Mouse (Mus musculus) hindbrain, embryonic 11.5 days (tissue): Measurements from ENCODE around the gene Olfr273. TPM values are rescaled to one million over a fixed set of nuclear protein-coding genes. Genes with fewer than 3 reads are reported as not detected.
"Not testable (repeated sequence)": the region's sequence is repeated elsewhere in the genome, so short reads cannot be mapped to it uniquely, and the experiment has no call there.

Source experiments
- ATAC-seq: fragments of 200-750 bp; cut with Nextera tagmentation; 2 replicates; pipeline ENCODE4 v1.8.0; 2017; ENCODE audit warnings: mild to moderate bottlenecking, moderate TSS enrichment, moderate library complexity; ENCODE audit not compliant: low FRiP score
- DNase-seq: peaks from one replicate; pipeline ENCODE4 v3.0.0-alpha.2; 2015; ENCODE audit warnings: low spot score
- H3K27ac ChIP-seq: fragments of 300-500 bp; sonication (generic); 2 replicates; pipeline ENCODE4 v1.5.1; 2014; ENCODE audit warnings: mild to moderate bottlenecking, low read depth, low read length
- H3K27me3 ChIP-seq: fragments of 300-500 bp; sonication (generic); 2 replicates; pipeline ENCODE4 v1.6.1; 2014; ENCODE audit warnings: mild to moderate bottlenecking, low read length, moderate library complexity, mixed read lengths; ENCODE audit not compliant: control insufficient read depth, insufficient read depth
- H3K36me3 ChIP-seq: fragments of 300-500 bp; sonication (generic); 2 replicates; pipeline ENCODE4 v1.6.1; 2014; ENCODE audit warnings: mild to moderate bottlenecking, low read length, moderate library complexity, mixed read lengths; ENCODE audit not compliant: control insufficient read depth, insufficient read depth
- H3K4me1 ChIP-seq: fragments of 300-500 bp; sonication (generic); replicated peaks from 2 replicates; pipeline ENCODE4 v1.6.1; 2014; ENCODE audit warnings: low read length, mixed read lengths; ENCODE audit not compliant: control insufficient read depth, insufficient read depth
- H3K4me2 ChIP-seq: fragments of 300-500 bp; sonication (generic); replicated peaks from 2 replicates; pipeline ENCODE4 v1.6.1; 2014; ENCODE audit warnings: mild to moderate bottlenecking, low read depth, low read length
- H3K4me3 ChIP-seq: fragments of 300-500 bp; sonication (generic); 2 replicates; pipeline ENCODE4 v1.5.1; 2014; ENCODE audit warnings: low read depth, low read length
- H3K9ac ChIP-seq: fragments of 300-500 bp; sonication (generic); 2 replicates; pipeline ENCODE4 v1.6.1; 2014; ENCODE audit warnings: low read depth, low read length
- H3K9me3 ChIP-seq: fragments of 300-500 bp; sonication (generic); 2 replicates; pipeline ENCODE4 v1.6.1; 2016; ENCODE audit warnings: low read length; ENCODE audit not compliant: control insufficient read depth
- WGBS: fragments of 180-500 bp; shearing (Covaris S2); extraction: QIAGEN DNeasy Blood & Tissue Kit; methylation state at CpG from one replicate; pipeline ENCODE4 v1.1.7; 2014; 5-methylcytosine and 5-hydroxymethylcytosine counted together
- polyA plus RNA-seq: library from polyadenylated mRNA; unstranded; fragments of >200 nt; fragmentation: Nextera tagmentation; extraction: Ambion mirVana; gene quantifications from 2 replicates; pipeline ENCODE4 v1.2.1, GENCODE M21; 2014

The Olfr273 gene
- polyA plus RNA-seq: not detected in 2 replicates

DNA sequence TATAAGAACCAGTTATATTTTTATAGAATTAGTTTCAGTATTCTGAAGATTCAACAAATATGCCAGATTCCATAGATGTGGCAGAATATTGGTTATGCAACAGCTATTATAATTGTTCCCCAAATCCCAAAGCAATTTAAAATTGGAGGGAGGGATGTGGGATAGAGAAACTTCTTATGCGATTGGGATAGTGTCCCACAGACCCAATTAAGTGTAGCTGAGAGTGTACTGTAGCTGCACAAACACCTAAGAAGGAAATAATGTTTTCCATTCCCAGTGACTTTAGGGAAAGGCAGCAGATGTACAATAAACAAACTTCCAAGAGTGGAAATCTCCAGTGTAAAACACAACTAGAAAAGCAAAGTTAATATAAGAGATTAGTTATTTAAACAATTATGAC, at the start of gene Olfr273:
Gene Olfr273 (minus strand): TSS at position 101 of the 400 bp plus-strand sequence.
- Histone ChIP-seq H3K27me3 (no peaks in the 10 kb centered on the region), H3K4me3 (no peak within 1 kb of the TSS), H3K27ac (no peak within 1 kb of the TSS), H3K4me1 (no peaks in the 10 kb centered on the region), H3K9ac (no peak within 1 kb of the TSS), H3K9me3 (no peaks in the 10 kb centered on the region), H3K36me3 (no peaks in the 10 kb centered on the region), H3K4me2 (no peak within 1 kb of the TSS)
- ATAC-seq (no peak), DNase-seq (no peak)
- WGBS: 83% methylated on average over 1 of the region's 1 CpGs

DNA sequence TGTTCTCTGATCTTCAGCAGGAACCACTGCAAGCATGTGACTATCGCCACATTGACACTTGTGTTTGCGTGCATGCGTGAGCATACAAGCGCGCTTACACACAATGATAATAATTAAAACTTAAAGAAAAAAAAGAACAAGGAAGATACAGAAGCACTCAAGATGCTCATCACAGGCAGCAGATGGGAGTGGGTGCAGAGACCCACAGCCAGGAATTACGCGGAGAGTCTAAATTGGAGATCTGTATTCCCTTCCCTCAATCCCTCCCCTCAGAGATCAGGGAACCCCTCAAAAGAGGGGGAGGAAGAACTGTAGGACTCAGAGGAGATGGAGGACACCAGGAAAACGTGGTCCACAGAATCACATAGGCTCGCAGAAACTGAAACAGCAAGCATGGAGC, 5.1 kb upstream of the Olfr273 start:
- H3K4me2 ChIP-seq: no peak overlapping the region
- H3K9me3 ChIP-seq: no peaks in the 10 kb centered on the region
- ATAC-seq (no peak), DNase-seq (no peak)
- no peak overlapping the region for H3K27ac ChIP-seq
- H3K9ac ChIP-seq: no peak overlapping the region
- H3K4me3 ChIP-seq: no peak overlapping the region
- WGBS: 91% methylated on average over 9 of the region's 9 CpGs
- no peaks in the 10 kb centered on the region for H3K4me1 ChIP-seq
- H3K27me3 ChIP-seq: no peaks in the 10 kb centered on the region
- no peaks in the 10 kb centered on the region for H3K36me3 ChIP-seq

DNA sequence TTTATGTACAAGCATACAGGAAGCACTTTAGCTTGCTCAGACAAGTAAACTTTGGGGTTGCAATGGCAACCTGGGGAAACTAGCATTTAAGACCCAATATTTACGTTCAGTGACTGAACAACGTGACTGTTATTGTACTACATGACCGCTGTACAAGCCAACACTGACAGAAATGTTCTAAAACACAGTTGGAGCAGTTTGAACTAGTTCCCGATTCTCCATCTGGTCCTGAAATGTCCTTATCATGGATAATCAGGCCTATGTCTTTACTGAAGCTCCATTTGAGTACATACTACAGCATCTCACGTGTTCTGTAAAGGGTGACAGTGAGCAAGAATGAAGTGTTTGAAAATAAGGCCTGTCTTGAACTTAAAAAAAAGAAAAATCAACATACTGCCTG, 9.4 kb downstream of the Olfr273 start:
- DNase-seq (no peak), ATAC-seq (no peak)
- Histone ChIP-seq H3K36me3 (no peaks in the 10 kb centered on the region), H3K9ac (no peak overlapping the region), H3K4me1 (no peaks in the 10 kb centered on the region), H3K4me2 (no peak overlapping the region), H3K27me3 (no peaks in the 10 kb centered on the region), H3K9me3 (no peaks in the 10 kb centered on the region), H3K4me3 (no peak overlapping the region), H3K27ac (no peak overlapping the region)
- WGBS: 92% methylated on average over 5 of the region's 5 CpGs

DNA sequence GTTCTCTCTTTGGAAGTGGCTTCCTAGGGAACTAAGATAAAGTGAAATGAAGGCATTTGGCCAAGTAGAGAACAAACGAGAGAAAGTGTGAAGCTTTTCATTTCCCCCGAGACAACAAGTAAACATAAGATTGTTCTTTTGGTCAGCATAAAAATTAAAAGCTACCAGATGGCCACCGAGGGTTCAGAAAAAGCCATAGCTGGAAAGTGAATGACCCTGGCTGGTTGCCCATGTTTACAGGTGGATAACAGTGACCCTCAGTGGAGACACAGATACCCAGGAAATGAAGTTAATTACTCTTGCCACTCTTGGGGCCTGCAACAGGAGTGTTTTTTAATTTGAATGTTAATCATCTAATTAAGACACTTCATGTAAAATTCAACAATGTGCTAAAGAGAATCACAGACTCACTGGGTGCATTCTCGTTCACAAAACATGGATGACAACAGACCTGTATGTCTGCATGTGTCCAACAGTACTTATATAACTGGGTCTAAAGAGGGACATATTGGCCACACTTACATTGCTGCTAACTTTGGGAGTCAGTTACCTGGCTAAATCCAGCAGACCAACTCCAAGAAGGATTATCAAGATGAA, 9.9 kb downstream of the Olfr273 start:
- Histone ChIP-seq H3K4me3 (no peak overlapping the region), H3K9me3 (no peaks in the 10 kb centered on the region), H3K4me1 (no peaks in the 10 kb centered on the region), H3K27me3 (no peaks in the 10 kb centered on the region), H3K4me2 (no peak overlapping the region), H3K36me3 (no peaks in the 10 kb centered on the region), H3K27ac (no peak overlapping the region), H3K9ac (no peak overlapping the region)
- no peak for DNase-seq
- ATAC-seq: no peak
- WGBS: 75% methylated on average over 4 of the region's 4 CpGs

DNA sequence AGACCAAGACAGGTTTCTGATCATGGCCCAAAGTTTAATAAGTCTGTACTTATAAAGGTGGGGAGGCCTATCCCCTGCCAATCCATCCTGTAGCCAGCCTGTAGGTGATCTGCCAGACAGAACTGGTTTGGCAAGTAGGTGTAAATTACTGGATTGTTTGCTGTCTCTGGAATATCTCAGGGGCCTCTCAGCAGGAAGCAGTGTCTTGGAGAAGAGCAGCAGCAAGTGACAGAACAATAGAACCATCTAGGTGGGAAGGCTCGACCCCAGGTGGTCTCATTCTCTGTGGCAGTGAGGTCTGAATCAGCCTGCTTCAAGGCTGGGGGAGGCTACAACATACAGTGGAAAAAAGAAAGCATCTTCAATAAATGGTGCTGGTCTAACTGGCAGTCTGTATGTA, 13.6 kb downstream of the Olfr273 start:
- not testable (repeated sequence) for ATAC-seq, H3K9me3 ChIP-seq, H3K4me2 ChIP-seq, H3K4me1 ChIP-seq, H3K4me3 ChIP-seq, DNase-seq, H3K36me3 ChIP-seq, H3K9ac ChIP-seq, H3K27me3 ChIP-seq, H3K27ac ChIP-seq
- 40% methylated on average over 1 of the region's 1 CpGs for WGBS

DNA sequence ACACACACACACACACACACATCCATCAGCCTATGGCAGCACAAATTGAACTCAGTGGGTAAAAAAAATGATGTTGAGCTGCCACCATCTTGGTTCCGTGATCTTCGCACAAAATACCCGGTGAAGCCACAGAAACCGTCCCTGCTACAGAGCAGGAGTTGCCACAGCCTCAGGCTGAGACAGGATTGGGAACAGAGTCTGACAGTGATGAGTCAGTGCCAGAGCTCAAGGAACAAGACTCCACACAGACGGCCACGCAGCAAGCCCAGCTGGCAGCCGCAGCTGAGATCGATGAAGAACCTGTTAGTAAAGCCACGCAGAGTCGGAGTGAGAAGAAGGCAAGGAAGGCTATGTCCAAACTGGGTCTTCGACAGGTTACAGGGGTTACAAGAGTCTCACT, 37.7 kb downstream of the Olfr273 start:
- no peak overlapping the region for H3K4me2 ChIP-seq
- H3K4me1 ChIP-seq: no peaks in the 10 kb centered on the region
- ATAC-seq: no peak
- no peaks in the 10 kb centered on the region for H3K27me3 ChIP-seq
- H3K4me3 ChIP-seq: no peak overlapping the region
- no peak overlapping the region for H3K27ac ChIP-seq
- H3K36me3 ChIP-seq: no peaks in the 10 kb centered on the region
- H3K9ac ChIP-seq: no peak overlapping the region
- no peak for DNase-seq
- H3K9me3 ChIP-seq: no peaks in the 10 kb centered on the region
- 97% methylated on average over 11 of the region's 11 CpGs for WGBS

DNA sequence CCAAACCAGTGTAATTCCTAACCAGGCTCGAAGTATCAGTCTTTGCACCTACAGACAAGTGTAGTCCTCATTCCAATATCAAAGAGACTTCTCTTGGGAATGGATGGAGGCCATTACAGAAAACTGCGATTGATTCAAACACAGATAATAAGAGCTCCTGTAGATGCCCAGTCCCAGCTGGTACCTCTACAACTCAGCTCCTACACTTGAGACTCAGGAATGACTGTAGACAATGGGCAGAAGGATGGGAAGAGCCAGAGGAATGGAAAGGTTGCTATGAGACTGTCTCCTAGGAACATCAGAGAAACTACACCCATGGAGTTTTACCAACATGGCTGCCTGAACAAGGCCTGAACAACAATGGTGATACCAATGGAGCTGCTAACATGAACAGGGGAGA, 44.7 kb downstream of the Olfr273 start, which contains the start of gene Olfr275:
Gene Olfr275 (plus strand): TSS at position 301 of the 400 bp plus-strand sequence.
- Histone ChIP-seq H3K9ac (no peak within 1 kb of the TSS), H3K4me2 (no peak within 1 kb of the TSS), H3K9me3 (no peaks in the 10 kb centered on the region), H3K36me3 (no peaks in the 10 kb centered on the region), H3K27ac (no peak within 1 kb of the TSS), H3K4me1 (no peaks in the 10 kb centered on the region), H3K27me3 (no peaks in the 10 kb centered on the region), H3K4me3 (no peak within 1 kb of the TSS)
- DNase-seq: no peak
- ATAC-seq: no peak
- 85% methylated on average over 2 of the region's 2 CpGs for WGBS

DNA sequence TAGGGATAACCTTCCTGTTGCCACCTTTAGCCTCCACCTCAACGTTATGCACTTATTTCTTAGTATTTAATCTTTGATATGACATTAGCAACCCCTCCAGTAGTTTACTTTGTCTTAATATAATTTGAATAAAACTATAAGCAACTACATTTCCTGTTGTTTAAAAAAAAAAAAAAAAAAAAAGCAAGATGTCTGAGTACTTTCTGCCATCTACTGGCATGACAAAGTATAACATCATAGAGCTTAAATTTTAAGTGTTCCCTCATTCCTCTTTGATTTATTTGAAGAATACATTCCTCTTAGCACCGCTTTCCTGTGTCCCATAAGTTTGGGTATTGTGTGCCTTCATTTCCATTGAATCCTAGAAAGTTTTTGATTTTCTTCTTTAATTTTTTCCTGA, 47.2 kb downstream of the Olfr273 start:
- Histone ChIP-seq H3K36me3 (no peaks in the 10 kb centered on the region), H3K4me1 (no peaks in the 10 kb centered on the region), H3K27ac (no peak overlapping the region), H3K9ac (no peak overlapping the region), H3K9me3 (no peaks in the 10 kb centered on the region), H3K4me3 (no peak overlapping the region), H3K4me2 (no peak overlapping the region), H3K27me3 (no peaks in the 10 kb centered on the region)
- 44% methylated on average over 2 of the region's 2 CpGs for WGBS
- DNase-seq: peak; percentile 4
- no peak for ATAC-seq
